Mouse (Mus musculus) embryo, embryonic 11.5 days (tissue): Measurements from ENCODE around the gene Edaradd.

Experiments
- DNase-seq: peaks from one replicate; pipeline ENCODE4 v3.0.0-alpha.2; 2012; ENCODE audit warnings: low read depth, low spot score

Edaradd gene

GRCm38 (mm10) chr13:12519955-12520584 lies at the start of gene Edaradd:
Edaradd (minus strand) TSS chr13:12520438.
- peak; percentile 47 for DNase-seq

GRCm38 (mm10) chr13:12569741-12570140 lies 49.5 kb upstream of the Edaradd start:
- DNase-seq, result no peak

GRCm38 (mm10) chr13:12568597-12569469 lies 48.6 kb upstream of the Edaradd start:
- DNase-seq, result no peak

GRCm38 (mm10) chr13:12567936-12568335 lies 47.7 kb upstream of the Edaradd start:
- DNase-seq, result no peak

- peak; percentile 95 for DNase-seq
These were observed 45.6 kb upstream of the Edaradd start, which contains the start of gene Ero1lb for GRCm38 (mm10) chr13:12565621-12566390. Ero1lb (plus strand) TSS chr13:12565874.

- no peak for DNase-seq
These were observed 42.0 kb upstream of the Edaradd start for GRCm38 (mm10) chr13:12562256-12562655.

GRCm38 (mm10) chr13:12561729-12562128 lies 41.5 kb upstream of the Edaradd start:
- no peak for DNase-seq

- no peak for DNase-seq
These were observed 39.4 kb upstream of the Edaradd start for GRCm38 (mm10) chr13:12559462-12560120.

- no peak for DNase-seq
These were observed 38.8 kb upstream of the Edaradd start for GRCm38 (mm10) chr13:12559044-12559443.

GRCm38 (mm10) chr13:12554211-12554610 lies 34.0 kb upstream of the Edaradd start:
- no peak for DNase-seq

- DNase-seq, result no peak
These were observed 23.8 kb upstream of the Edaradd start for GRCm38 (mm10) chr13:12543880-12544568.

GRCm38 (mm10) chr13:12543246-12543645 lies 23.0 kb upstream of the Edaradd start:
- no peak for DNase-seq

GRCm38 (mm10) chr13:12542006-12542981 lies 22.1 kb upstream of the Edaradd start:
- DNase-seq, result no peak

- no peak for DNase-seq
These were observed 19.9 kb upstream of the Edaradd start for GRCm38 (mm10) chr13:12540119-12540518.

- no peak for DNase-seq
These were observed 19.5 kb upstream of the Edaradd start for GRCm38 (mm10) chr13:12539716-12540115.

GRCm38 (mm10) chr13:12537971-12538370 lies 17.7 kb upstream of the Edaradd start:
- no peak for DNase-seq

- no peak for DNase-seq
These were observed 14.4 kb upstream of the Edaradd start for GRCm38 (mm10) chr13:12534628-12535027.

- no peak for DNase-seq
These were observed 5.4 kb upstream of the Edaradd start for GRCm38 (mm10) chr13:12525678-12526077.

GRCm38 (mm10) chr13:12522346-12522745 lies 2.1 kb upstream of the Edaradd start:
- DNase-seq, result no peak

- no peak for DNase-seq
These were observed 867 bp downstream of the Edaradd start for GRCm38 (mm10) chr13:12519371-12519770.
